Comparison of ENCODE assay signal across 7 mouse cellular contexts in genomic region chr11:107546667-107547301, GRCm38 (mm10). TPM values are rescaled to one million over a fixed set of nuclear protein-coding genes. Genes with fewer than 3 reads are reported as not detected.
DNase-seq lines count a peak whose midpoint lies in the region; ATAC-seq and TF ChIP-seq lines count a peak whose summit lies in the region.

No protein-coding gene starts in this region.

- peak overlapping the region; percentile 89 for H3K4me3 ChIP-seq in C2C12 (ENCODE audit: insufficient read depth, poor library complexity, severe bottlenecking)
- H3K4me3 ChIP-seq in ES-Bruce4 (ENCODE audit: low read depth, low read length) = peak overlapping the region; percentile 82
- peak overlapping the region; percentile 100 for H3K4me3 ChIP-seq in heart, embryonic 12.5 days
- H3K4me3 ChIP-seq in kidney, embryonic 15.5 days (replicated peaks) = peak overlapping the region; percentile 98

- TF ChIP-seq CTCF in C2C12 (IDR thresholded peaks at IDR 0.05; ENCODE audit: control insufficient read depth, insufficient read depth, insufficient read length) (no peak), ES-Bruce4 (IDR thresholded peaks at IDR 0.05; ENCODE audit: low read depth, low read length) (peak; percentile 21)

- peak; percentile 51 for DNase-seq in cerebellum, adult 9-11 months
- peak; percentile 44 for DNase-seq in lung, postnatal 36 days
- DNase-seq in spleen, postnatal 4 days (ENCODE audit: low spot score in 2 of 2) = peak; percentile 25 to 67

- H3K36me3 ChIP-seq in C2C12 (ENCODE audit: control insufficient read depth, insufficient read depth) = peaks cover 16% of the 10 kb centered on the region
- H3K36me3 ChIP-seq in ES-Bruce4 (ENCODE audit: control insufficient read depth, insufficient read depth, low read length, poor library complexity, severe bottlenecking) = peaks cover 21% of the 10 kb centered on the region
- peaks cover 7% of the 10 kb centered on the region; the same call in 1 of the 2 replicates for H3K36me3 ChIP-seq in heart, embryonic 12.5 days
- H3K36me3 ChIP-seq in kidney, embryonic 15.5 days = peaks cover 26% of the 10 kb centered on the region

- peak; percentile 47 for TF ChIP-seq POLR2A in ES-Bruce4 (IDR thresholded peaks at IDR 0.05; ENCODE audit: insufficient read depth, low read length)

- peaks cover 4% of the 10 kb centered on the region for H3K79me3 ChIP-seq in C2C12 (ENCODE audit: low read depth)

- H3K4me2 ChIP-seq in heart, embryonic 12.5 days = peak overlapping the region; percentile 100
- H3K4me2 ChIP-seq in kidney, embryonic 15.5 days = peak overlapping the region; percentile 99

- H3K9me3 ChIP-seq in ES-Bruce4 (replicated peaks; ENCODE audit: control insufficient read depth, insufficient read depth, low read length, poor library complexity, severe bottlenecking) = no peaks in the 10 kb centered on the region
- no peaks in the 10 kb centered on the region for H3K9me3 ChIP-seq in heart, embryonic 12.5 days (replicated peaks)
- no peaks in the 10 kb centered on the region for H3K9me3 ChIP-seq in kidney, embryonic 15.5 days (replicated peaks)

- H3K9ac ChIP-seq in ES-Bruce4 (ENCODE audit: low read depth, poor library complexity, severe bottlenecking) = peak overlapping the region; percentile 83
- H3K9ac ChIP-seq in heart, embryonic 12.5 days = peak overlapping the region; percentile 98
- H3K9ac ChIP-seq in kidney, embryonic 15.5 days = peak overlapping the region; percentile 94

- H3K27me3 ChIP-seq in C2C12 (ENCODE audit: control insufficient read depth, insufficient read depth, insufficient read length) (no peaks in the 10 kb centered on the region), ES-Bruce4 (ENCODE audit: control insufficient read depth, insufficient read depth, low read length, poor library complexity, severe bottlenecking) (no peaks in the 10 kb centered on the region)
- peaks cover 8% of the 10 kb centered on the region; the same call in 1 of the 2 replicates for H3K27me3 ChIP-seq in heart, embryonic 12.5 days (replicated peaks)
- H3K27me3 ChIP-seq in kidney, embryonic 15.5 days = 0 out of 2 replicates have a peak, but pooled peaks cover 3% of the 10 kb centered on the region

- ATAC-seq in heart, embryonic 12.5 days (ENCODE audit: insufficient number of reproducible peaks, low FRiP score) = peak; percentile 56
- ATAC-seq in kidney, embryonic 15.5 days (replicated peaks; ENCODE audit: low FRiP score) = peak; percentile 79

- peak overlapping the region; percentile 97 for H3K27ac ChIP-seq in ES-Bruce4 (ENCODE audit: insufficient read depth, low read length)
- peak overlapping the region; percentile 71 for H3K27ac ChIP-seq in heart, embryonic 12.5 days (ENCODE audit: poor library complexity, severe bottlenecking)
- H3K27ac ChIP-seq in kidney, embryonic 15.5 days = peak overlapping the region; percentile 91

- WGBS in heart, embryonic 12.5 days = 0% methylated on average over 35 of the region's 37 CpGs
- WGBS in kidney, embryonic 15.5 days = under 1% methylated on average over 36 of the region's 37 CpGs

- peak; percentile 88 for TF ChIP-seq EP300 in ES-Bruce4 (IDR thresholded peaks at IDR 0.05; ENCODE audit: insufficient read depth, low read depth, low read length)

- peaks cover 27% of the 10 kb centered on the region for H3K79me2 ChIP-seq in C2C12 (ENCODE audit: control insufficient read depth, insufficient read depth)

- peak overlapping the region; percentile 73 for H3ac ChIP-seq in C2C12 (ENCODE audit: control insufficient read depth, insufficient read length, low read depth)

- no peaks in the 10 kb centered on the region for H3K4me1 ChIP-seq in ES-Bruce4 (ENCODE audit: control insufficient read depth, insufficient read depth, low read length)
- H3K4me1 ChIP-seq in heart, embryonic 12.5 days (replicated peaks) = peaks cover 15% of the 10 kb centered on the region
- peaks cover 26% of the 10 kb centered on the region for H3K4me1 ChIP-seq in kidney, embryonic 15.5 days

TF ChIP-seq in C2C12, 6 proteins besides CTCF, POLR2A, EP300 and RAD21:
- TF ChIP-seq FOSL1 (IDR thresholded peaks at IDR 0.05; ENCODE audit: insufficient read depth, low read length, poor library complexity, severe bottlenecking) = no peak
- TF ChIP-seq MYOD1 (IDR thresholded peaks at IDR 0.05; ENCODE audit: control insufficient read depth, insufficient read length, low read depth) = no peak
- TF ChIP-seq MYOG (IDR thresholded peaks at IDR 0.05; ENCODE audit: control insufficient read depth, extremely low read depth, insufficient read length) = no peak
- TF ChIP-seq MAX (IDR thresholded peaks at IDR 0.05) = no peak

RNA-seq across cellular contexts. Expression of gene Helz, which starts 0.9 kb away (rescaled TPM):
- polyA plus RNA-seq in C2C12 (2012; fragmentation: generic; extraction: Trizol) (6.8 TPM), ES-Bruce4 (2011; ENCODE audit: insufficient read depth, insufficient read length, low read depth, missing spikeins) (75.1 and 75.2 TPM in 2 replicates)
- 19.5 and 22.8 TPM in 2 replicates for polyA plus RNA-seq in heart, embryonic 12.5 days (2016; fragmentation: Nextera tagmentation; extraction: Ambion mirVana)
- polyA plus RNA-seq in kidney, embryonic 15.5 days (2015; fragmentation: Nextera tagmentation; extraction: Ambion mirVana) = 22.5 and 22.9 TPM in 2 replicates

Comparison
In these comparisons a context has a peak if more than half of its experiments do, and no peak if none do; other contexts are left out.
1. Peak in every context shown above with its lines: DNase-seq, ATAC-seq, H3K4me3 ChIP-seq and H3K27ac ChIP-seq.